Mouse (Mus musculus) right cerebral cortex, postnatal 36 days (tissue): ENCODE data around the gene Tsga10.
A peak's percentile ranks its signal among the peaks of the same experiment; 100 is the strongest.
"Not testable (repeated sequence)": the region's sequence is repeated elsewhere in the genome, so short reads cannot be mapped to it uniquely, and the experiment has no call there.

Experiments used
- DNase-seq, 2 experiments: peaks; one replicate each; pipeline ENCODE4 v3.0.0; 2022; ENCODE audit warnings: low spot score in 2 of 2, mixed read lengths in 1 of 2

The Tsga10 gene

DNA sequence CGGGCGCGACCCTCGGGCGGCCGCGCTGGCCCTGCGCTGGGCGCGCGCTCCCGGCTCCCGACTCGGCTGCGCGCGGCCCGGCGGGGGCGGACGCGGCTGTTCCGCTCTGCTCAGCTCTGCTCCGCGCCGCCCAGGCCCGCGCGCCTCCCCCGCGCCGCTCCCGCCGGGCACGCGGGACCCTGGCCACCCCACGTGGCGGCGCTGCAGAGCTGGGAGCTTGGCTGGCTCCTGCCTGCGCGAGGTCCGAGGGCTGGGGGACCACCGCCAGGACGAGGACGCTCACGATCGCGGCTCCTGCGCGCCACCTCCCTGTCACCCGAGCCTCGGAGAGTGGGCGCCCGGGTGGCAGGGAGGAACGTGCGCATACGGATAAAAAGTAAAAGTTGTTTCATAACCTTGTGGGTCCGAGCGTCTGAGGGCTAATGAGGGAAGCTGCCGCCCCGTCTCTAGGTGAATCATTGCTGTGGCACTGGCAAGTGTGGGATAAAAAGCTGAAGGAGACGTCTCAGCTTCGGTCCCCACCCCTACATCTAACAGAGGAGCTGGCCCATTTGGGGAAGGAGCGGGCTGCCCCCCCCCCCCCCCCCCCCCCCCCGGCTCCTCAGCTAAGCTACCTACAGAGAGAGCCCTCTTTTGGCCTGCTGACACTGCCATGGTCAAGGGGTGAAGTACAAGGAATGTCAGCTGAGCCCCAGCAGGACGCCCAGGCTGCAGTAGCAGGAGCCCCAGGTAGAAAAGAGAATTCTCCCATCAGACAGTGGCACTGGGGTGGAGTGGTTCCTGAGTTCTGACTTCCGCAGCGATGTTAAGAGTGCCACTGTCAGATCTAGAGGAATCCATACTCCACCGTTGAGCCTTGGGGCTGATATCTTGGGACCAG is 146.2 kb downstream of the Tsga10 start, which contains the start of gene 2010300C02Rik:
2010300C02Rik (minus strand) TSS at position 325 of the 880 bp plus-strand sequence.
- DNase-seq = peak; percentile 61 to 67

GRCm38 (mm10) chr1:37719030-37719723 is 147.1 kb downstream of the Tsga10 start:
- no peak for DNase-seq

DNA sequence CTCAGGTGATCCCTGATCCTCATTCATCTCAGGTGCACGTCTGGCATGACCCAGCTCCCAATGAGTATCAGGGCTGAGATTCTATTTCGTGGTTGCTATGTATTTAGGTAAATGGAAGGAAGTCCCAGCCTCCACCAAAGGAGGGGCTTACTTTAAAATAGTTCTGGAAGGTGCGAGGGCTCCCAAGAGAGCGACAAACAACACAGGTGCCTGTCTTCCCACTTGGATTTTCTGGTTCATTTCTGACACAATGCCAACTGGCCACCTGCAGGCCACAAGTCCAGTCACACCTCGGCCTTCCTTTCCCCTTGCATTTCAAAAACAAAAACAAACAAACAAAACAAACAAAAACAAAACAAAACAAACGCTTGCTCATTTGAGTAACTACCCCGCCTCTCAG is 147.7 kb downstream of the Tsga10 start:
- no peak for DNase-seq

DNA sequence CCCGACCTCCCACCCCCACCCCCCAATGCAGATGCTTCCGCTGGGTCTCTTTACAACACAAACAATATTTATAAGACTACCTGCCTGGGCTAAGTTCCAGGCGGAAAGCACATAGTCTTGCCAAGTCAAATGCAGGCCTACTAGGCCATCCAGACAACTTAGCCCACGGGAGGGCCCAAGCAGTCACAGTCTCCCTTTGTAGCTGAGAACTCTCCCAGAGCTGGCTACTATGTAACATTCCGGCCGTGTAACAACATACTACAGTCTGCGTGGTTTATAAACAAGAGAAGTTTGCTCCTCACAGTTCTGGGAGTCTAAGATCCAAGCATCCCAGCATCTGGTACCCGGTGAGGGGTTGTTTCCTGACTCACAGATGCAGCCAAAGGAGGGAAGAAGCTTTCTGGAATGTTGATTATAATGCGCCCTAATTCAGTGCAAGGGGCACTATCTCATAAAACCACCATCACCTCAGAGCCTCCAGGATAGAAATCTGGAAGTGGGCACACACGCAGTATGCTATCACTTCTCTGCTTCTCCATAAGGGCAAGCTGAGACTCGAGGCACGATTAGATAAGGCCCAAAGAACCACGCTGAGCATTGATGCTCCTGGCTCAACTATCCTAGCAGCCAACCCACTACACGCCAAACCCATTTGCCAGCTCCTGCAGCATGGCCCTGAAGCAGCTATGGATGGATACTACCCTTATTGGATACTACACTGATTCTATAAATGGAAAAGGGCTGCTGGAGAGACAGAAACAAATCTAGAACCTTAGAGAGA is 148.6 kb downstream of the Tsga10 start:
- no peak for DNase-seq

- DNase-seq = not testable (repeated sequence)
Observed at GRCm38 (mm10) chr1:37712357-37712737, 153.9 kb downstream of the Tsga10 start.

DNA sequence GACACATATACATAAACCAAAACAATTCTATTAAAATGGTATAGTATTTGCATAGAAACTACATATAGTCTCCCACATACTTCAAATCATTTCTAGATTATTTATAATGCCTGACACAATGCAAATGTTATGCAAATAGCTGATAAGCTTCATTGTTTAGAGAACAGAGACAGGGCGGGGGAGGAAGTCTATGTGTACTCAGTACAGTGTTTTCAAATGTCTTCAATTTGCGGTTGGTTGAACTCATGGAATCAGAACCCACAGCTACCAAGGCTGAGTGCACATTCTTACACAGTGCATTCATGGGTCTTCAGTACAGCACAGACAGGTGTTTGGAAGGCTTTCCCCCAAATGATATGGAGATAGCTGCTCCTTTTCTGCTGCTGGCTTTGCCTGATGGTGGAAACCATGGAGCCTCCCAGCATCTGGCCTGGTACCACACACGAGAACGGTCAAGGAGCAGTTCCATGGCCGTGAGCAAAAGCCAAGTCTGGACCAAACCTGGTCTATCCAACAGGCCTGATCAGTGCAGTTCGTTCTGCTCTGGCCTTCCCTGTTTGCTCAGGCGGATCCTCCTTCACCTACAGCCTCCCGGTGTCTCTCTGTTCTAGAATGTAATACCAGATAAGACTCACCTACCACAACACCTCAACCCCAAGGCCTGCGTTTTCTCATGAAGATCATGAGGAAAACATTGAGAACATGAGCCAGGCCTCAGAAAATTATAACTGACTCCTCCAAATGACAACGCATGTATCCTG is 154.5 kb downstream of the Tsga10 start:
- no peak for DNase-seq

- DNase-seq = no peak
Observed at GRCm38 (mm10) chr1:37711082-37711481, 155.1 kb downstream of the Tsga10 start.

DNA sequence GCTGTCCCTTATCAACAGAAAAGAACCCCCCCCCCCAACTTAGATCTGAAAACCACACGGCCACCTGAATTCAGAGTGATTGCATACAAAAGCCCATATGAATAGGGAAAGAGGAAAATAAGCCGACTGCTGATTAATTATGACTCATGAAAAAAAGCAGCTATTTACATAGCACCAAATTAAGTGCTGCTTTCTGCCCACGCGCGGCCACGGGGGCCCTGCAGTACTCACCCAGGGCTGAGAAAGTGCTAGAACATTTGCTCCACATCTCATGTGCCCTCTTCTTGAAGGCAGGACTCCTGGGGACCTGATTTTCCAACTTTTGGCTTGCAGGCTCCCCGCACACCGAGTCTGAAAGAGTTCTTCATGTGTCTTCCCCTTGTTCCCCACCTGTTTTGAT is 156.5 kb downstream of the Tsga10 start:
- DNase-seq = no peak

GRCm38 (mm10) chr1:37708270-37708955 is 157.8 kb downstream of the Tsga10 start:
- no peak for DNase-seq
